Mouse (Mus musculus): ENCODE data around the gene Yars. TPM values are rescaled to one million over a fixed set of nuclear protein-coding genes. Genes with fewer than 3 reads are reported as not detected.

Yars gene
- polyA plus RNA-seq (2014; fragmentation: Nextera tagmentation; extraction: Ambion mirVana): 84.4 and 92.2 TPM in 2 replicates

- peak; percentile 87 for ATAC-seq (ENCODE audit: insufficient read depth)
Measured at GRCm38 (mm10) chr4:129189542-129190519, at the start of gene Yars, which contains the start of gene S100pbp. Yars (plus strand) TSS chr4:129189760. S100pbp (minus strand) TSS chr4:129189727.

DNA sequence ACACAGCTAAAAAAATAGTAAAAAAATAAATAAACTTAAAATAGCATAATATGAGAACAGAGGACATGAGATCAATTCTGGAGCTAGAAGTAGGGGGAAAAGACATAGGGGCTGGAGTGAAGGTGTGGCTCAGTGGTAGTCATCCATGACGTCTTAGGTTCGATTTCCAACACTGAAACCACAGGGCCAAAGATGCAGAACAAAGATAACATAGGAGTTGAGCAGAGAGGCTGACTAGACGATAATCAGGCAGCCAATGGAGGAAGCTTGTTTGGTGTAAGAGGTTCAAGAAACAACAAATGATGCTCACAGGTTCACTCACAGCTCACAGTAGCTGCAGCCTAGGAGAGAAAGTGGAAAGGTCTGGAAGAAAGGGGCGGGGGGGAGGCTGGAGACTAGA is 48.8 kb upstream of the Yars start:
- TF ChIP-seq CTCF (IDR thresholded peaks at IDR 0.05; ENCODE audit: low read depth): no peak
- Histone ChIP-seq H3K4me1 (ENCODE audit: insufficient read depth) (0 out of 2 replicates have a peak, but pooled peaks cover 4% of the 10 kb centered on the region), H3K4me2 (no peak overlapping the region), H3K4me3 (ENCODE audit: low read depth, low read length) (no peak overlapping the region), H3K27me3 (ENCODE audit: insufficient read depth, low read length) (peaks cover 23% of the 10 kb centered on the region), H3K36me3 (ENCODE audit: insufficient read depth) (no peaks in the 10 kb centered on the region), H3K9me3 (ENCODE audit: low read depth, low read length) (no peaks in the 10 kb centered on the region), H3K9ac (no peak overlapping the region), H3K27ac (ENCODE audit: low read depth) (no peak overlapping the region)
- 77% methylated on average over 4 of the region's 4 CpGs for WGBS
- ATAC-seq (ENCODE audit: insufficient read depth) (no peak), DNase-seq (no peak)

More at GRCm38 (mm10) chr4:129189542-129190519, at the start of gene Yars, which contains the start of gene S100pbp:
- Histone ChIP-seq H3K9me3 (ENCODE audit: low read depth, low read length) (no peaks in the 10 kb centered on the region), H3K27me3 (ENCODE audit: insufficient read depth, low read length) (no peaks in the 10 kb centered on the region), H3K4me2 (peak within 1 kb of the TSS; percentile 66), H3K27ac (ENCODE audit: low read depth) (peak within 1 kb of the TSS; percentile 89), H3K9ac (peak within 1 kb of the TSS; percentile 84), H3K4me3 (ENCODE audit: low read depth, low read length) (peak within 1 kb of the TSS; percentile 91), H3K4me1 (ENCODE audit: insufficient read depth) (peaks cover 10% of the 10 kb centered on the region), H3K36me3 (ENCODE audit: insufficient read depth) (0 out of 2 replicates have a peak, but pooled peaks cover 5% of the 10 kb centered on the region)
- DNase-seq: peak; percentile 99
- peak; percentile 40 for TF ChIP-seq CTCF (IDR thresholded peaks at IDR 0.05; ENCODE audit: low read depth)
- WGBS: under 1% methylated on average over 58 of the region's 58 CpGs

- Histone ChIP-seq H3K27me3 (ENCODE audit: insufficient read depth, low read length) (peaks cover 15% of the 10 kb centered on the region), H3K27ac (ENCODE audit: low read depth) (no peak overlapping the region), H3K9ac (no peak overlapping the region), H3K4me2 (no peak overlapping the region), H3K36me3 (ENCODE audit: insufficient read depth) (no peaks in the 10 kb centered on the region), H3K9me3 (ENCODE audit: low read depth, low read length) (no peaks in the 10 kb centered on the region), H3K4me1 (ENCODE audit: insufficient read depth) (0 out of 2 replicates have a peak, but pooled peaks cover 4% of the 10 kb centered on the region), H3K4me3 (ENCODE audit: low read depth, low read length) (no peak overlapping the region)
- no peak for TF ChIP-seq CTCF (IDR thresholded peaks at IDR 0.05; ENCODE audit: low read depth)
- DNase-seq (no peak), ATAC-seq (ENCODE audit: insufficient read depth) (no peak)
- WGBS: 72% methylated on average over 17 of the region's 17 CpGs
Measured at GRCm38 (mm10) chr4:129141560-129142438, 47.8 kb upstream of the Yars start.

GRCm38 (mm10) chr4:129142439-129143045 is 47.0 kb upstream of the Yars start:
- no peaks in the 10 kb centered on the region for H3K9me3 ChIP-seq (ENCODE audit: low read depth, low read length)
- no peak overlapping the region for H3K4me2 ChIP-seq
- no peak overlapping the region for H3K9ac ChIP-seq
- H3K4me3 ChIP-seq (ENCODE audit: low read depth, low read length): no peak overlapping the region
- H3K36me3 ChIP-seq (ENCODE audit: insufficient read depth): no peaks in the 10 kb centered on the region
- peaks cover 8% of the 10 kb centered on the region for H3K27me3 ChIP-seq (ENCODE audit: insufficient read depth, low read length)
- DNase-seq (no peak), ATAC-seq (ENCODE audit: insufficient read depth) (no peak)
- TF ChIP-seq CTCF (IDR thresholded peaks at IDR 0.05; ENCODE audit: low read depth): no peak
- 0 out of 2 replicates have a peak, but pooled peaks cover 4% of the 10 kb centered on the region for H3K4me1 ChIP-seq (ENCODE audit: insufficient read depth)
- 85% methylated on average over 11 of the region's 11 CpGs for WGBS
- H3K27ac ChIP-seq (ENCODE audit: low read depth): no peak overlapping the region

- DNase-seq (no peak), ATAC-seq (ENCODE audit: insufficient read depth) (no peak)
- Histone ChIP-seq H3K9ac (no peak overlapping the region), H3K27me3 (ENCODE audit: insufficient read depth, low read length) (no peaks in the 10 kb centered on the region; the same call in 1 of the 2 replicates), H3K4me2 (no peak overlapping the region), H3K4me1 (ENCODE audit: insufficient read depth) (0 out of 2 replicates have a peak, but pooled peaks cover 4% of the 10 kb centered on the region), H3K36me3 (ENCODE audit: insufficient read depth) (peaks cover 5% of the 10 kb centered on the region; the same call in 1 of the 2 replicates), H3K27ac (ENCODE audit: low read depth) (no peak overlapping the region), H3K9me3 (ENCODE audit: low read depth, low read length) (no peaks in the 10 kb centered on the region), H3K4me3 (ENCODE audit: low read depth, low read length) (no peak overlapping the region)
- no peak for TF ChIP-seq CTCF (IDR thresholded peaks at IDR 0.05; ENCODE audit: low read depth)
- WGBS: 87% methylated on average over 5 of the region's 5 CpGs
Measured at GRCm38 (mm10) chr4:129143509-129143908, 46.1 kb upstream of the Yars start.
